Mouse (Mus musculus): ENCODE measurements at regions not wholly inside any gene's neighbourhood (a gene's known extent, or its start where the extent isn't known, plus 50 kb on each side); places are given as distances from the start of the nearest gene placed in this dataset.

GRCm38 (mm10) chr14:64531221-64531949 is 427.3 kb downstream of the Prss52 start:
- WGBS = 44% methylated on average over 7 of the region's 7 CpGs
- H3K36me3 ChIP-seq (ENCODE audit: control insufficient read depth, insufficient read depth, low read length) = no peaks in the 10 kb centered on the region
- H3K27ac ChIP-seq = no peak overlapping the region
- no peak for DNase-seq
- H3K79me2 ChIP-seq (replicated peaks; ENCODE audit: control insufficient read depth, insufficient read depth, low read length) = no peaks in the 10 kb centered on the region
- no peaks in the 10 kb centered on the region; the same call in 1 of the 2 replicates for H3K27me3 ChIP-seq (ENCODE audit: control insufficient read depth, insufficient read depth, low read length)
- H3K4me1 ChIP-seq (ENCODE audit: control insufficient read depth, insufficient read depth, low read length) = no peaks in the 10 kb centered on the region
- no peak overlapping the region for H3K4me3 ChIP-seq
- intact Hi-C loops (cut with DNase I) = no loop called here
- no peak overlapping the region for H3K9ac ChIP-seq (ENCODE audit: low read depth, low read length)
- TF ChIP-seq POLR2A (IDR thresholded peaks at IDR 0.05; ENCODE audit: insufficient read depth, low read depth, low read length) (no peak), EP300 (IDR thresholded peaks at IDR 0.05; ENCODE audit: insufficient read depth, low read depth, low read length) (no peak), CTCF (IDR thresholded peaks at IDR 0.05) (no peak)

DNA sequence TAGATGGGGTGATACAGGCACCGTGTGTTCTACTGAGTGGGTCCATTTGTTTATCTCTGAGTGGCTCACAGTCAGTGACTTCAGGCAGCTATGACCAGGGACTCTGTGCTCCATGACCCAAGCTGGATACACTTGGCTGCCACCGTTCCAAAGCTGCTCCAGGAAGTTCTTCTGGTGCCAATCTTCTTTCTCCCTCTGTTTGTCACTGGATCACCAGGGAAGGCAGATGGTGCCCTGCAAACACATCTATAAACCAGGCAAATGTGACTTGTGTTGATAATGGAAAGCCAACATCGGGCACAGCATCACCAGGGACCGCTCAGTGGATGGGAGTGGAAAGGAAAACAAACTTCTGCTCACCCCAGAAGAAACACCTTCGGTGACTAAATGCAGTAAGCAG is 428.3 kb downstream of the Prss52 start:
- TF ChIP-seq POLR2A (IDR thresholded peaks at IDR 0.05; ENCODE audit: insufficient read depth, low read depth, low read length) = no peak
- TF ChIP-seq CTCF (IDR thresholded peaks at IDR 0.05) = no peak
- TF ChIP-seq EP300 (IDR thresholded peaks at IDR 0.05; ENCODE audit: insufficient read depth, low read depth, low read length) = no peak
- H3K79me2 ChIP-seq (replicated peaks; ENCODE audit: control insufficient read depth, insufficient read depth, low read length) = no peaks in the 10 kb centered on the region
- 80% methylated on average over 5 of the region's 5 CpGs for WGBS

GRCm38 (mm10) chr14:64533591-64534151 is 429.6 kb downstream of the Prss52 start:
- no peak overlapping the region for H3K9ac ChIP-seq (ENCODE audit: low read depth, low read length)
- no peaks in the 10 kb centered on the region for H3K79me2 ChIP-seq (replicated peaks; ENCODE audit: control insufficient read depth, insufficient read depth, low read length)
- intact Hi-C loops (cut with DNase I) = no loop called here
- no peak for DNase-seq
- no peak for TF ChIP-seq POLR2A (IDR thresholded peaks at IDR 0.05; ENCODE audit: insufficient read depth, low read depth, low read length)
- no peak for TF ChIP-seq EP300 (IDR thresholded peaks at IDR 0.05; ENCODE audit: insufficient read depth, low read depth, low read length)
- no peak for TF ChIP-seq CTCF (IDR thresholded peaks at IDR 0.05)
- no peaks in the 10 kb centered on the region for H3K4me1 ChIP-seq (ENCODE audit: control insufficient read depth, insufficient read depth, low read length)
- H3K36me3 ChIP-seq (ENCODE audit: control insufficient read depth, insufficient read depth, low read length) = no peaks in the 10 kb centered on the region
- no peak overlapping the region for H3K27ac ChIP-seq
- H3K4me3 ChIP-seq = no peak overlapping the region
- H3K27me3 ChIP-seq (ENCODE audit: control insufficient read depth, insufficient read depth, low read length) = no peaks in the 10 kb centered on the region; the same call in 1 of the 2 replicates
- WGBS = 49% methylated on average over 7 of the region's 7 CpGs

More for the DNA sequence above, 428.3 kb downstream of the Prss52 start:
- H3K4me1 ChIP-seq (ENCODE audit: control insufficient read depth, insufficient read depth, low read length) = no peaks in the 10 kb centered on the region
- no peaks in the 10 kb centered on the region for H3K36me3 ChIP-seq (ENCODE audit: control insufficient read depth, insufficient read depth, low read length)
- H3K9ac ChIP-seq (ENCODE audit: low read depth, low read length) = no peak overlapping the region
- no peak overlapping the region for H3K27ac ChIP-seq
- intact Hi-C loops (cut with DNase I) = no loop called here
- no peak for DNase-seq
- H3K4me3 ChIP-seq = no peak overlapping the region
- no peaks in the 10 kb centered on the region; the same call in 1 of the 2 replicates for H3K27me3 ChIP-seq (ENCODE audit: control insufficient read depth, insufficient read depth, low read length)

DNA sequence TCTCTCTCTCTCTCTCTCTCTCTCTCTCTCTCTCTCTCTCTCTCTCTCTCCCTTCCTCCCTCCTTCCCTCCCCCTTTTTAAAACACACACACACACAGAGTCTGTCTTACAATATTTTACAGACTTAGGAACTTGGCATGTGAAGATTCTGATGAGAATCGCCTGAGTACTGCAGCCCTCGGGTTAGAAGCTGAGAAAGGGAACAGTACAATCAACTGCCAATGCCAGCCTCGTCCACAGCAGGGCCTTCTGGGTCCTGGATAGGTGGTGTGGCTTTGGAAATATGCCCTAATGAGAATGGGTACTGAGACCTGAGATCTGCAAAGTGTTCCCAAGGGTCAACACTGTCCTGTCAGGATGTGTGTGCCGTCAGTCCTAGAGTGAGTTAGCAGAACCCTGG is 430.1 kb downstream of the Prss52 start:
- H3K4me1 ChIP-seq (ENCODE audit: control insufficient read depth, insufficient read depth, low read length) = no peaks in the 10 kb centered on the region
- 46% methylated on average over 4 of the region's 4 CpGs for WGBS
- intact Hi-C loops (cut with DNase I) = no loop called here
- no peak for DNase-seq
- H3K79me2 ChIP-seq (replicated peaks; ENCODE audit: control insufficient read depth, insufficient read depth, low read length) = no peaks in the 10 kb centered on the region
- H3K4me3 ChIP-seq = no peak overlapping the region
- H3K36me3 ChIP-seq (ENCODE audit: control insufficient read depth, insufficient read depth, low read length) = no peaks in the 10 kb centered on the region
- TF ChIP-seq EP300 (IDR thresholded peaks at IDR 0.05; ENCODE audit: insufficient read depth, low read depth, low read length) (no peak), POLR2A (IDR thresholded peaks at IDR 0.05; ENCODE audit: insufficient read depth, low read depth, low read length) (no peak), CTCF (IDR thresholded peaks at IDR 0.05) (no peak)
- H3K9ac ChIP-seq (ENCODE audit: low read depth, low read length) = no peak overlapping the region
- H3K27ac ChIP-seq = no peak overlapping the region
- H3K27me3 ChIP-seq (ENCODE audit: control insufficient read depth, insufficient read depth, low read length) = no peaks in the 10 kb centered on the region; the same call in 1 of the 2 replicates

DNA sequence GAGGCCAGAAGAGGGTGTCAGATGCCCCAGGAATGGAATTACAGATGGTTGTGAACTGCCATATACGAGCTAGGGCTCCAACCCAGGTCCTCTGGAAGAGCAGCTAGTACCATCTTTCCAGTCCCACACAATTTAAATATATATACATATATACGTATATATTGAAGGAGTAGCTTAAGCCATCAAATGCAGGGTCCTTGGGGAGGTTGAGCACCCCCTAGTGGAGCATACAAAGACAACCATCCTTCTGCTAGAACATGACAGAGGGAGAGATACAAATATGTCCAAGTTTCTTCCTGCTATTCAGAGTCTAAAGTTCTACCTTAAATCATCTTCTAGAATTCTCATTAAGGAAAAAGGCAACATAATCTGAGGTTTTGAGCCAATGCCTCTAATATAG is 435.4 kb downstream of the Prss52 start:
- intact Hi-C loops (cut with DNase I) = no loop called here
- Histone ChIP-seq H3K27me3 (ENCODE audit: control insufficient read depth, insufficient read depth, low read length) (no peaks in the 10 kb centered on the region; the same call in 1 of the 2 replicates), H3K36me3 (ENCODE audit: control insufficient read depth, insufficient read depth, low read length) (no peaks in the 10 kb centered on the region), H3K27ac (no peak overlapping the region), H3K79me2 (replicated peaks; ENCODE audit: control insufficient read depth, insufficient read depth, low read length) (no peaks in the 10 kb centered on the region), H3K9ac (ENCODE audit: low read depth, low read length) (no peak overlapping the region), H3K4me3 (no peak overlapping the region), H3K4me1 (ENCODE audit: control insufficient read depth, insufficient read depth, low read length) (no peaks in the 10 kb centered on the region)
- no peak for DNase-seq
- WGBS = 47% methylated on average over 2 of the region's 2 CpGs
- TF ChIP-seq CTCF (IDR thresholded peaks at IDR 0.05) (peak; percentile 43), POLR2A (IDR thresholded peaks at IDR 0.05; ENCODE audit: insufficient read depth, low read depth, low read length) (no peak), EP300 (IDR thresholded peaks at IDR 0.05; ENCODE audit: insufficient read depth, low read depth, low read length) (no peak)

DNA sequence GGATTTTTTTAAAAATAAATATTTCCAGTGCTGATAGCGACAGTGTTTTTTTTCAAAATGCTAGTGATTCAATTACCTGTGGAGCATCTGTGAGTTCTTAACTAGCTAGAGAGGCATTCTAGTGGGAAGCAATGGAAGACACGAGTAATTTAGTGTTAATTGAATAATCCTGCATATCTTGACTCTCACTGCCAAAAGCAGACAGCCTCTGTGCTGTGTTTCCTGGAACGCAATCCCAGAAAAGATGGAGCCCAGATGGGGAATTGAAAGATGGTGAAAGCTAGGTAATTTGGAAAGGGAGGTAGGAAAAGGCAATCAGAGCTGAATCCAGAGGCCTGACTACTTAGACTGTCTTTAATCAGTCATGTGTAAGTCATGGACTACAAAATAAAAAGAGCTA is 441.0 kb downstream of the Prss52 start:
- WGBS = 66% methylated on average over 3 of the region's 3 CpGs
- no peak overlapping the region for H3K4me3 ChIP-seq
- no peak overlapping the region for H3K9ac ChIP-seq (ENCODE audit: low read depth, low read length)
- no peaks in the 10 kb centered on the region for H3K79me2 ChIP-seq (replicated peaks; ENCODE audit: control insufficient read depth, insufficient read depth, low read length)
- intact Hi-C loops (cut with DNase I) = no loop called here
- H3K4me1 ChIP-seq (ENCODE audit: control insufficient read depth, insufficient read depth, low read length) = no peaks in the 10 kb centered on the region
- no peak overlapping the region for H3K27ac ChIP-seq
- H3K36me3 ChIP-seq (ENCODE audit: control insufficient read depth, insufficient read depth, low read length) = no peaks in the 10 kb centered on the region
- DNase-seq = no peak
- no peaks in the 10 kb centered on the region for H3K27me3 ChIP-seq (ENCODE audit: control insufficient read depth, insufficient read depth, low read length)
- TF ChIP-seq CTCF (IDR thresholded peaks at IDR 0.05) (no peak), POLR2A (IDR thresholded peaks at IDR 0.05; ENCODE audit: insufficient read depth, low read depth, low read length) (no peak), EP300 (IDR thresholded peaks at IDR 0.05; ENCODE audit: insufficient read depth, low read depth, low read length) (no peak)

All from heart, adult 2 months (tissue).